Mouse (Mus musculus): ENCODE measurements at regions not wholly inside any gene's neighbourhood (a gene's known extent, or its start where the extent isn't known, plus 50 kb on each side); places are given as distances from the start of the nearest gene placed in this dataset.
"Not testable (repeated sequence)": the region's sequence is repeated elsewhere in the genome, so short reads cannot be mapped to it uniquely, and the experiment has no call there.

DNA sequence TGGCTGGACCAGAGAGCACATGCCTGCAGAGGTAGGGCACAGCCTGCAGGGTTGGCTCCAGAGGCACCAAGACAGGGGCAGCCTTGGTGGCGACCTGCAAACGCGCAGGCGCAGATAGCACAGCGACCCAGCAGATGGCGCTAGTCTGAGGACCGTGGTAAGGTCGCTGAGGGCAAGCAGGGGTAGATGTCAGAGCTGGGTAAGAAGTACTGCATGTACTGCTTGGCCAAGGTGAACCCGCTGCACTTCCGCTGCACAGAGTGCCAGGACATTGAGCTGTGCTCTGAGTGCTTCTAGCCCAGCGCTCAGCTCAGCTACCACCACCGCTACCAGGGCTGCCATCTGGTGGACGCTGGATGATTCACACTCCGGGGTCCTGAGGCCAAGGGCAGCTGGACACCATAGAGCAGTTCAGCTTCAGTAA is 68.3 kb downstream of the Hsp90b1 start:
- not testable (repeated sequence) for H3K4me3 ChIP-seq (ENCODE audit: insufficient read depth, low read length); H3K27ac ChIP-seq (ENCODE audit: insufficient read depth, low read length); H3K4me1 ChIP-seq (ENCODE audit: control insufficient read depth, insufficient read depth, low read length)
- peak; percentile 90 for TF ChIP-seq CTCF (IDR thresholded peaks at IDR 0.05; ENCODE audit: borderline replicate concordance, insufficient read depth, low read length)

DNA sequence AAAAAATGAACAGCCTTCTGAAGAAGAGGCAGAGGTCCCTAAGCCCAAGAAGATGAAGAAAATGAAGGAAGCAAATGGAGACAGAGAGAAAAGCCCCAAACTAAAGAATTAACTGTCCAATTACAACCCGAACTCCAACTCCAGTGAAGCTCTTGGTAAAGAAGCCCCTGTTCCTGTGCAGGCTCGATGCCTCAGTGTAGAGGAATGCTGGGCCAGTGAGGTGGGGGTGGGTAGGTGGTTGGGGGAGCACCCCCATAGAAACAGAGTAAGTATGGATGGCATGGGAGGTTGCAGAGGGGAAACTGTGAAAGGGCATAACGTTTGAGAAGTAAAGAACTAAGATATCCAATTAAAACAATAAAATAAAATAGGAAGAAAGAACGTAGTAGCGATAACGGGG is 68.8 kb downstream of the Hsp90b1 start:
- not testable (repeated sequence) for H3K27ac ChIP-seq (ENCODE audit: insufficient read depth, low read length); H3K4me3 ChIP-seq (ENCODE audit: insufficient read depth, low read length); H3K4me1 ChIP-seq (ENCODE audit: control insufficient read depth, insufficient read depth, low read length)

DNA sequence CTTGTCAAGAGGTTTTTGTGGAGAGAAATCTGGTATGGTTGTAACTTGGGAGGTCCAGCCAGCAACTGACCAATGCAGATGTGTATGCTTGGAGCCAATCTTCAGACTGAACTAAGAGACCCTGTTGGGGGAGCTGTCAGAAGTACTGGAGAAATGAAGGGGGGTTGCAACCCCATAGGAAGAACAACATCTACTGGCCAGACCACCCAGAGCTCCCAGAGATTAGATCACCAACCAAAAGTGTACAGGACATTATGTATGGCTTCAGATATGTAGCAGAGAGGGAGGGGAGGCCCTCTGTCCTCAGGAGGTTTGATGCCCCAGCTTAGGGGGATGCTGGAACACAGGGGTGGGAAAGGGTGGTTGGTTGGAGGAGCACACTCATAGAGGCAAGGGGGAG is 78.6 kb downstream of the Hsp90b1 start:
- H3K27ac ChIP-seq (ENCODE audit: insufficient read depth, low read length); H3K4me1 ChIP-seq (ENCODE audit: control insufficient read depth, insufficient read depth, low read length); H3K4me3 ChIP-seq (ENCODE audit: insufficient read depth, low read length): not testable (repeated sequence)

DNA sequence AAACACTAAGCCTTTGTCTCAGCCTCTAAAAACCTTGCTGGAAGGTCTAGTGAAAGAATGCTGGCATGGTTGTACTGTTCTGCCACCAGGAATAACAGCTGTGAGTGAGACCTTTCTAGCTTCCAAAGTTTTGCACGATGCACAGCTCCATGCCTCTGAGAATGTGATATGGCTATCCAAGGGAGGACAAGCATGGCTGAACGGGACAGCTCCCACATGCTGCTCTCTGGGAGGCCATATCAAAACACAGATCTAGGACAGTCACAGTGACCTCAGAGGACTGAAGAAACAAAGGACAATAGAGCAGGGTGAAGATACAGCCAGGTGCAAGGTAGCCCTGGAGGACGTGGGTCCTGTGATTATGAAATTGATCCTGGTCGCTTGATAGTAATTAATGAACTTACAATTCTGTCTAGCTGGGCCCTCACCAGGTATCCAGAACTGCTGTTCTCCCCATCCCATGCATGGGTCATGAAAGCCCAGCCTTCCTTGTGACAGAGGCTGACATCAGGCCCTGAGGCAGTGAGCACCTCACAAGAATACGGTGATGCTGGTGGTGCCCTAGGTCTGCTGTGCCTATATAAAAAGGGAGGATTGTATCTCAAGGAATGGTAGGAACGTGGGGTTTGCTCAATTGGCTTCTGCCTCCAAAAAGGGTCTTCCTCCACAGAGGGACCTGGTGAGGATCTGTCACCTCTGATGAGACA is 87.2 kb downstream of the Hsp90b1 start:
- not testable (repeated sequence) for H3K4me1 ChIP-seq (ENCODE audit: control insufficient read depth, insufficient read depth, low read length); H3K27ac ChIP-seq (ENCODE audit: insufficient read depth, low read length); H3K4me3 ChIP-seq (ENCODE audit: insufficient read depth, low read length)

DNA sequence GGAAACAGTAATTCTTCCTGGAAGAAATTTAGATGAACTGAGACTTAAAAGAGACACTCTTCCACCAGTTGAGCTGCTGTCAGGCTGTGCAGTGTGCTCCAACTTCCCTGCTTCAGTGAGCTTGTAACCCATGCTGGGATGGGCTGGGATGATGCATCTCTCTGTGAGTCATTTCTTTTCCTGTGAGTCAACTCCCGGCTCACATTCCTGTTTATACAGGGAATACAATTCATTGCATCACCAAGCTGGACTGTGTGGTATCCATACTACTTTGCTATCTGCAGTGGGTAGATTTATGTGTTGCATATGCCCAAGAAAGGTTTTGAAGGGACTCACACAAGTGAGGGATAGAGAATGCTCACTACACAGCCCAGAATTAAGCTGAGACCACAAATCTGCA is 93.0 kb downstream of the Hsp90b1 start:
- H3K4me3 ChIP-seq (ENCODE audit: insufficient read depth, low read length); H3K4me1 ChIP-seq (ENCODE audit: control insufficient read depth, insufficient read depth, low read length): not testable (repeated sequence)
- peak overlapping the region; percentile 17; the same call in 1 of the 2 replicates for H3K27ac ChIP-seq (ENCODE audit: insufficient read depth, low read length)

DNA sequence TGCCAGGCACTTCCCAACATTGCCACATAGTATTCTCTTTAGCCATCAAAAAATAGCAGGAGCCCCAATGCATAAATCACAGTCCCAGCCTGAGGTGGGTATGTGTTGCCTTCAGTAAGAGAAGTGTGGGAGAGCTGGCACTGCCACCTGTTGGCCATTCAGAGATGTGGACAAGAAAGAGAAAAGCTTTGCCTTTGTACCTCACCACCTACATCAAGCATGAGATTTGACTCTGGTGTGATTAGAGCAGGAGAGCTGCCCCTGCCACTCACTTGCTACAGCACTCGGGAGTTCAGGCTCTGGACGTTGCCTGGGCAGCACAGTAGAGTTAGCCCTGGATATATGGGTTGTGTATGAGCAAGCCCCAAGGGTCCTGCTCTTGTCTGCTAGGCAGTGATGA is 95.3 kb downstream of the Hsp90b1 start:
- not testable (repeated sequence) for H3K4me3 ChIP-seq (ENCODE audit: insufficient read depth, low read length); H3K4me1 ChIP-seq (ENCODE audit: control insufficient read depth, insufficient read depth, low read length); H3K27ac ChIP-seq (ENCODE audit: insufficient read depth, low read length)

DNA sequence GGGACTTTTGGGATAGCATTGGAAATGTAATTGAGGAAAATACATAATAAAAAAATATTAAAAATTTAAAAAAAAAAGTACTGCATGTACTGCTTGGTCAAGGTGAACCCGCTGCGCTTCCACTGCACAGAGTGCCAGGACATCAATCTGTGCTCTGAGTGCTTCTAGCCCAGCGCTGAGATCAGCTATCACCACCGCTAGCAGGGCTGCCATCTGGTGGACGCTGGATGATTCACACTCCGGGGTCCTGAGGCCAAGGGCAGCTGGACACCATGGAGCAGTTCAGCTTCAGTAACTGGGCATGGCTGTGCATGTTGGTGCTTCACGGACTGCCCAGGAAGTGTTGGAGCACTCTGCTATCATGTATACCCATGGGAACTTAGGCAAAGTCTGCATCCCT is 102.1 kb upstream of the Syn3 start:
- not testable (repeated sequence) for H3K27ac ChIP-seq (ENCODE audit: insufficient read depth, low read length); H3K4me1 ChIP-seq (ENCODE audit: control insufficient read depth, insufficient read depth, low read length); H3K4me3 ChIP-seq (ENCODE audit: insufficient read depth, low read length)

DNA sequence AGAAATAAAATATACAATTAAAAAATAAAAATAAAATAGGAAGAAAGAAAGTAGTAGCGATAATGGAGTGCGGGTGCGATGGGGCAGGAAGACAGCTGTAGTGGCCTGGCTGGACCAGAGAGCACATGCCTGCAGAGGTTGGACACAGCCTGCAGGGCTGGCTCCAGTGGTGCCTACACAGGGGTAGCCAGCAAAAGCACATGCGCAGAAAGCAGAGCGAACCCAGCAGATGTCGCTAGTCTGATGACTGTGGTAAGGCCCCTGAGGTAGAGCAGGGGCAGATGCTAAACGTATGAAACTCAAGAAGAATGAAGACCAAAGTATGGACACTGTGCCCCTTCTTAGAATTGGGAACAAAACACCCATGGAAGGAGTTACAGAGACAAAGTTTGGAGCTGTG is 101.3 kb upstream of the Syn3 start:
- H3K4me1 ChIP-seq (ENCODE audit: control insufficient read depth, insufficient read depth, low read length); H3K27ac ChIP-seq (ENCODE audit: insufficient read depth, low read length); H3K4me3 ChIP-seq (ENCODE audit: insufficient read depth, low read length): not testable (repeated sequence)

DNA sequence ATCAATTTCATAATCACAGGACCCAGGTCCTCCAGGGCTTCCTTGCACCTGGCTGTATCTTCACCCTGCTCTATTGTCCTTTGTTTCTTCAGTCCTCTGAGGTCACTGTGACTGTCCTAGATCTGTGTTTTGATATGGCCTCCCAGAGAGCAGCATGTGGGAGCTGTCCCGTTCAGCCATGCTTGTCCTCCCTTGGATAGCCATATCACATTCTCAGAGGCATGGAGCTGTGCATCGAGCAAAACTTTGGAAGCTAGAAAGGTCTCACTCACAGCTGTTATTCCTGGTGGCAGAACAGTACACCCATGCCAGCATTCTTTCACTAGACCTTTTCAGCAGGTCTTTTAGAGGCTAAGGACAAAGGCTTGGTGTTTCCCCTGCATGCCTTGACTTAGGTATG is 91.5 kb upstream of the Syn3 start:
- not testable (repeated sequence) for H3K4me3 ChIP-seq (ENCODE audit: insufficient read depth, low read length); H3K4me1 ChIP-seq (ENCODE audit: control insufficient read depth, insufficient read depth, low read length); H3K27ac ChIP-seq (ENCODE audit: insufficient read depth, low read length)

DNA sequence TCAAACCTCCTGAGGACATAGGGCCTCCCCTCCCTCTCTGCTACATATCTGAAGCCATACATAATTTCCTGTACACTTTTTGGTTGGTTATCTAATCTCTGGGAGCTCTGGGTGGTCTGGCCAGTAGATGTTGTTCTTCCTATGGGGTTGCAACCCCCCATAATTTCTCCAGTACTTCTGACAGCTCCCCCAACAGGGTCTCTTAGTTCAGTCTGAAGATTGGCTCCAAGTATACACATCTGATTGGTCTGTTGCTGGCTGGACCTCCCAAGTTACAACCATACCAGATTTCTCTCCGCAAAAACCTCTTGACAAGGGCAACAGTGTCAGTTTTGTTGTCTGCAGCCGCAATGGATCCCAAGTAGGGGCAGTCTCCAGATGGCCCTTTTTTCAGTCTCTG is 68.2 kb upstream of the Syn3 start:
- H3K4me3 ChIP-seq (ENCODE audit: insufficient read depth, low read length); H3K4me1 ChIP-seq (ENCODE audit: control insufficient read depth, insufficient read depth, low read length); H3K27ac ChIP-seq (ENCODE audit: insufficient read depth, low read length): not testable (repeated sequence)

DNA sequence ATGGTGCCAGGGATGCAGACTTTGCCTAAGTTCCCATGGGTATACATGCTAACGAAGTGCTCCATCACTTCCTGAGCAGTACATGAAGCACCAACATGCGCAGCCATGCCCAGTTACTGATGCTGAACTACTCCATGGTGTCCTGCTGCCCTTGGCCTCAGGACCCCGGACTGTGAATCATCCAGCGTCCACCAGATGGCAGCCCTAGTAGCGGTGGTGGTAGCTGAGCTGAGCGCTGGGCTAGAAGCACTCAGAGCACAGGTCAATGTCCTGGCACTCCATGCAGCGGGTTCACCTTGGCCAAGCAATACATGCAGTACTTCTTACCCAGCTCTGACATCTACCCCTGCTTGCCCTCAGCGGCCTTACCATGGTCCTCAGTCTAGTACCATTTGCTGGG is 57.1 kb upstream of the Syn3 start:
- no peaks in the 10 kb centered on the region for H3K4me1 ChIP-seq (ENCODE audit: control insufficient read depth, insufficient read depth, low read length)
- no peak for TF ChIP-seq POLR2A (IDR thresholded peaks at IDR 0.05; ENCODE audit: low read depth, low read length)
- TF ChIP-seq CTCF (IDR thresholded peaks at IDR 0.05; ENCODE audit: borderline replicate concordance, insufficient read depth, low read length), result peak; percentile 44; the same call in 1 of the 2 replicates
- no peak overlapping the region for H3K27ac ChIP-seq (ENCODE audit: insufficient read depth, low read length)
- H3K4me3 ChIP-seq (ENCODE audit: insufficient read depth, low read length), result no peak overlapping the region

All from embryonic fibroblast, embryonic 13.5 days (primary cell).